Mouse (Mus musculus) G1E (cell line): ENCODE results near the gene Gm17334. TPM values are rescaled to one million over a fixed set of nuclear protein-coding genes. Genes with fewer than 3 reads are reported as not detected.
A peak's percentile ranks its signal among the peaks of the same experiment; 100 is the strongest.

ENCODE experiments used
- ATAC-seq: 2 replicates; pipeline ENCODE4 v1.8.0; 2016; ENCODE audit warnings: mild to moderate bottlenecking; ENCODE audit not compliant: insufficient number of reproducible peaks, poor library complexity, low FRiP score, severe bottlenecking; ENCODE audit errors: extremely low read depth
- DNase-seq: peaks from one replicate; pipeline ENCODE4 v3.0.0; 2012; ENCODE audit warnings: low spot score
- H3K27me3 ChIP-seq: 2 replicates; pipeline ENCODE4 v1.6.1; 2012; ENCODE audit warnings: mild to moderate bottlenecking, low read length, inconsistent platforms; ENCODE audit not compliant: insufficient read depth
- H3K36me3 ChIP-seq: replicated peaks from 2 replicates; pipeline ENCODE3; 2012; ENCODE audit warnings: mild to moderate bottlenecking, inconsistent platforms
- H3K4me1 ChIP-seq: 2 replicates; pipeline ENCODE4 v1.6.1; 2012; ENCODE audit warnings: low read depth, low read length, inconsistent platforms, mixed read lengths; ENCODE audit not compliant: insufficient read depth
- H3K4me3 ChIP-seq: 2 replicates; pipeline ENCODE4 v1.5.1; 2012; ENCODE audit warnings: low read depth, mild to moderate bottlenecking, inconsistent platforms, low read length, moderate library complexity, mixed read lengths
- H3K9me3 ChIP-seq: replicated peaks from 2 replicates; pipeline ENCODE4 v1.6.1; 2012; ENCODE audit warnings: inconsistent platforms
- CTCF ChIP-seq: IDR thresholded peaks from 2 replicates; pipeline ENCODE4 v1.5.1; 2012; ENCODE audit warnings: low read depth, low read length, inconsistent platforms, mixed read lengths
- GATA1 ChIP-seq: IDR thresholded peaks from 2 replicates; pipeline ENCODE4 v1.6.1; 2012; ENCODE audit warnings: borderline replicate concordance, low read length, inconsistent platforms, mixed read lengths
- GATA2 ChIP-seq: IDR thresholded peaks from 2 replicates; pipeline ENCODE4 v1.6.1; 2012; ENCODE audit warnings: low read depth, low read length, inconsistent platforms, borderline replicate concordance
- POLR2AphosphoS5 ChIP-seq: IDR thresholded peaks from 2 replicates; pipeline ENCODE4 v1.6.1; 2012; ENCODE audit warnings: low read depth, low read length, inconsistent platforms; ENCODE audit not compliant: insufficient replicate concordance
- TAL1 ChIP-seq: conservative IDR thresholded peaks from 2 replicates; pipeline ENCODE4 v1.6.1; 2012; ENCODE audit warnings: low read depth, low read length, inconsistent platforms, mixed read lengths
- polyA plus RNA-seq: library from polyadenylated mRNA; stranded (reverse); fragments of >175 nt; gene quantifications from 2 replicates; pipeline ENCODE4 v1.2.3, GENCODE M21; 2012
- total RNA-seq, 2 experiments: library from RNA; stranded (forward) in 1 of 2; stranded (reverse) in 1 of 2; fragments of 200-1000 nt in 1 of 2; fragments of >200 nt in 1 of 2; fragmentation: Nextera tagmentation in 1 of 2; gene quantifications; 2 replicates each; pipeline ENCODE4 v1.2.3; 2014 to 2017

The Gm17334 gene
- total and polyA plus RNA-seq, 3 experiments: not detected

DNA sequence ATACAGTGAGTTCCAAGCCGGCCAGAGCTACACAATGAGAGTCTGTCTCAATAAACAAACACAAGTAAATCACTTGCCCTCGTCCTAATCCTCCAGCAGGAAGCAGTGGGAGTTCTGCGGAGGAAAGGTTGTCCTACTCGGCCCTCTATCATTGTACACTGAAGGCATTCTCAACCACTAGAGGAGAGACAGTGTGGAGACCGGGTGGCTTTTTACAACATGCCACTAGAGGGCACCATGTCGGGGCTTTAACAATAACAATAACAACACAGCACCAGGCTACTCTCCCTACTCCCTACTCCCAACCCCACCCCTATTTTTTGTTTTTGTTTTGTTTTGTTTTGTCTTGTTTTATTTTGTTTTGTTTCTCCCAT, 35.4 kb downstream of the Gm17334 start:
- TF ChIP-seq POLR2AphosphoS5 (no peak), CTCF (no peak; the same call in 1 of the 2 replicates), GATA2 (no peak), GATA1 (no peak), TAL1 (no peak)
- peaks cover 21% of the 10 kb centered on the region for H3K4me1 ChIP-seq
- peaks cover 5% of the 10 kb centered on the region; the same call in 1 of the 2 replicates for H3K27me3 ChIP-seq
- H3K36me3 ChIP-seq: no peaks in the 10 kb centered on the region
- DNase-seq (peak; percentile 47), ATAC-seq (peak; percentile 40; the same call in 1 of the 2 replicates)
- no peak overlapping the region for H3K4me3 ChIP-seq
- no peaks in the 10 kb centered on the region for H3K9me3 ChIP-seq

DNA sequence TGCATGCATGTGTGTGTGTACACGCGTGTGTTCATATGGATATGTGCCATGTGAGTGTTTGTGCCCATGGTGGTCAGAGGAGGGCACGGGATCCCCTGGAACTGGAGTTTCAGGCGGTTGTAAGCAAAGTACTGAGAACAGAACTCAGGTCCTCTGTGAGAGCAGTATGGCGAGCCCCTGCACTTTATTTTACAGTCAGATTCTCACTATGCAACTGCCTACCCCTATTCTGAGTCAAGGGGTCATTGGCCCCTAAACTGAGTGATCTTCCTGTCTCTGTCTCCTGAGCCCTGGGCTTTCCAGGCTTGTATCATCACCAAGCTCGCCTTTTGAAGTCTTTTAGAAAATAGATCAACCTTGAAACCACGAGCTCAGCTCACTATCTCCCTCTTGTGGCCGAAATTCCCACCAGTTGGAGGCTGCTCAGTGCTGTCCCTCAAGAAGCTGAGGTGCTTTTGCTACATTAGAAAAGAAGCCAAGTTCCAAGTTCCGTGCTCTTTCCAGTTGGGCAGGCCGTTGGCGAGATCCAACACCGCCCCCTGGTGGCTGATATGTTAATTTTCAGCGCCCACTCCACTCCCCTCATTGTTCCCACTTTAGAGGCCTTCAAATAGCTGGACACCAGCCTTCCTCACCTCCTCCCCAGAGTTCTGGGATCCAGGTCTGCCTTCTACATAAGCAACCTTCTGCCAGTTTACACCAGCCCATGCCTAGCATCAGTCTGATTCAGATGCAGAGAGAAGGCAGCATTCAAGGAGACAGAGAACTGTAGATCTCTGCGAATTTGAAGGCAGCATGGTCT, 36.0 kb downstream of the Gm17334 start:
- Histone ChIP-seq H3K9me3 (no peaks in the 10 kb centered on the region), H3K36me3 (no peaks in the 10 kb centered on the region), H3K4me1 (peaks cover 22% of the 10 kb centered on the region), H3K27me3 (no peaks in the 10 kb centered on the region), H3K4me3 (no peak overlapping the region)
- DNase-seq: peak; percentile 33
- no peak for TF ChIP-seq GATA2
- no peak for TF ChIP-seq POLR2AphosphoS5
- no peak for TF ChIP-seq GATA1
- no peak for TF ChIP-seq TAL1
- TF ChIP-seq CTCF: peak; percentile 65
- 0 out of 2 replicates have a peak, but pooled peaks have one; percentile 28 for ATAC-seq

DNA sequence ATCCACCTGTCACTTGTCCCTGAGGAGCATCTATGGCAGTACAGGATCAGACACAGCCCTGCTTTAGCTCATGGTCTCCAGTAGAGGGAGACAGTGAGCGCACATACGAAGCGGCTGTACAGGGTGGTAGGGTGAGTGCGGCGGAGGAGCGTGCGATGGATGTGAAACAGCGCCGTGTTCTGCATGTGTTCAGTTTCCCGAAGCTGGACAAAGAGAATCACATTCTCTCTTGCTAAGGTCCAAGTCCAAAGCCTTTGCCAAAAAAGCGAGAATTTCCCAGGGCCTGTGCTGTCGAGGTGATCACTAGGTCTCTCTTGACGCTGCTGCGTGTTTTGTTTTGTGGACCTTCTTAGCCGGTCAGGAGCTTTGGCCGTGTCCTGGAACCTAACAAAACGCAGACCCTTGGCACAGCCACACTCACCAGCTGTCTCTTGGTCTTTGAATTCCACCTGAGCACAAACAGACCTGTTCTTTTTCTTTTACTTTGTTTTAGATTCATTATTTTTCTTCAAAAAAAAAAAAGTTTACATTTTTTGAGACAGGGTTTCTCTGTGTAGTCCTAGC, 37.2 kb downstream of the Gm17334 start:
- Histone ChIP-seq H3K27me3 (peaks cover 1% of the 10 kb centered on the region; the same call in 1 of the 2 replicates), H3K4me1 (peaks cover 26% of the 10 kb centered on the region), H3K9me3 (no peaks in the 10 kb centered on the region), H3K36me3 (no peaks in the 10 kb centered on the region), H3K4me3 (no peak overlapping the region)
- TF ChIP-seq GATA1: no peak
- peak; percentile 94 for TF ChIP-seq CTCF
- DNase-seq (peak; percentile 60), ATAC-seq (peak; percentile 22; the same call in 1 of the 2 replicates)

DNA sequence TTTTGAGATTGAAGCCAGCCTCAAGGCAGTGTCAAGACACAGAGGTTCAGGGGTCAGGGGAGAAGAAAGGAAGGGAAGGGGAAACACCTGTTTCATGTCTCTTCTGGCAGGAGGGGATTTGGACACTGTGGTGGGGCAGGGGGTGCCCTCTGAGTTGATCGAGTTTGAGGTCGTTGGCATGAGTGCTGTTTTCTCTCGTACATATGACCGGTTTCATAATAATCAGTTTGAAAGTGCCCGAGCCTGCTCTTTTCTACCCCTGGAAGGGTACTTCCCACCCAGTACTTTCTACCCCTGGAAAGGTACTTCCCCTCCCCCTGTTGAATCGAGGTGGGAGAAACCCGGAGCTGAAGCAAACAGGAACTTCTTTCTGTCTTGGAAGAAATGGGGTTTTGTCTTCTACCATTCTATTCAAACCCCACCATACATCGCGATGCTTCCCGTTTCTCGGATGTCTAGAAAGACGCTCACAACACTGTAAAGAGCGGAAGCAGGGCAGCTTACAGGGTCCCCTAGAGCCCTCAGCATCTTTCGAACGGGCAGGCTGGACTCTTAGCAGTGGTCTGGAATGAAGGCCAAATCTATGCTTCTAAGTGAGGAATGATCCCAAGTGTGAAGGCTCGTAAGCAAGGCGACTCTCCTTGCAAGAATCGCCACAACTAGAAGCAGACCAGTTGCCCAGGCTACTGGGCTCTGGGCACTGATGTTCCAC, 37.9 kb downstream of the Gm17334 start:
- DNase-seq (no peak), ATAC-seq (no peak)
- peaks cover 28% of the 10 kb centered on the region for H3K4me1 ChIP-seq
- H3K9me3 ChIP-seq: no peaks in the 10 kb centered on the region
- TF ChIP-seq GATA2: no peak
- no peak for TF ChIP-seq CTCF
- no peak for TF ChIP-seq POLR2AphosphoS5
- no peak for TF ChIP-seq GATA1
- no peaks in the 10 kb centered on the region for H3K36me3 ChIP-seq
- H3K27me3 ChIP-seq: peaks cover 5% of the 10 kb centered on the region; the same call in 1 of the 2 replicates
- no peak overlapping the region for H3K4me3 ChIP-seq

DNA sequence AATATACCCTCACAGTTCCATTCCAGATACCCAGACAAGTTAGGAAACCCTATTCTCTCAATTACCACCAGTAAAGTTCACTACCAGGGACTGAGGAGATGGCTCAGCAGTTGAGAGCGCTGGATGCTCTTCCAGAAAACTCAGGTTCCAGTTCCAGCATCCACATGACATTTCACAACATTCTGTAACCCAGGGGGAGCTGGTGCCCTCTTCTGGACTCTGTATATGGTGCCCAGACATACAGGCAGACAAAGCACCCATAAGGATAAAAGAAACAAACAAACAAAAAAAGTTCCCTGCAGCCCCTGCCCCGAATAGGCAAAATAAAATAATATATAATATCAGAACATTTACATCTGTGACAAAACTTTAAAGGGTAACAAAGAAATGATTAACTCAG, 38.6 kb downstream of the Gm17334 start:
- DNase-seq (no peak), ATAC-seq (no peak)

DNA sequence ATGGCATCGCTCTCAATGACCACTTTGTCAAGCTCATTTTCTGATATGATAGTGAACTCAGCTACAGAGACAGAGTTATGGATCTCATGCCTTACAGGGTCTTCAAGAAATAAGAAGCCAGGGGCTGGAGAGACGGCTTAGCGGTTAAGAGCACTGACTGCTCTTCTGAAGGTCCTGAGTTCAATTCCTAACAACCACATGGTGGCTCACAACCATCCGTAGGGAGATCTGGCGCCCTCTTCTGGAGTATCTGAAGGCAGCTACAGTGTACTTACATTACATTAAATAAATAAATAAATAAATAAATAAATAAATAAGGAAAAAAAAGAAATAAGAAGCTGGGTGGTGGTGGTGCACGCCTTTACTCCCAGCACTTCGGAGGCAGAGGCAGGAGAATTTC, 39.2 kb downstream of the Gm17334 start:
- no peak for TF ChIP-seq CTCF
- no peak for TF ChIP-seq GATA2
- TF ChIP-seq POLR2AphosphoS5: no peak
- TF ChIP-seq TAL1: no peak
- no peak for TF ChIP-seq GATA1
- no peak for DNase-seq
- no peaks in the 10 kb centered on the region for H3K36me3 ChIP-seq
- no peak overlapping the region for H3K4me3 ChIP-seq
- no peak for ATAC-seq
- peaks cover 32% of the 10 kb centered on the region for H3K4me1 ChIP-seq
- H3K9me3 ChIP-seq: no peaks in the 10 kb centered on the region
- peaks cover 7% of the 10 kb centered on the region; the same call in 1 of the 2 replicates for H3K27me3 ChIP-seq

More for the DNA sequence above, 38.6 kb downstream of the Gm17334 start:
- TF ChIP-seq GATA1 (no peak), GATA2 (no peak), CTCF (no peak), POLR2AphosphoS5 (no peak), TAL1 (no peak)
- no peak overlapping the region for H3K4me3 ChIP-seq
- H3K27me3 ChIP-seq: peaks cover 7% of the 10 kb centered on the region; the same call in 1 of the 2 replicates
- no peaks in the 10 kb centered on the region for H3K36me3 ChIP-seq
- H3K4me1 ChIP-seq: peaks cover 28% of the 10 kb centered on the region
- no peaks in the 10 kb centered on the region for H3K9me3 ChIP-seq
